Mouse (Mus musculus): ENCODE data around the gene Dnase1l3. TPM values are rescaled to one million over a fixed set of nuclear protein-coding genes. Genes with fewer than 3 reads are reported as not detected.

Gene Dnase1l3
- not detected in 2 replicates for polyA plus RNA-seq (2016; fragmentation: Nextera tagmentation; extraction: Ambion mirVana)

DNA sequence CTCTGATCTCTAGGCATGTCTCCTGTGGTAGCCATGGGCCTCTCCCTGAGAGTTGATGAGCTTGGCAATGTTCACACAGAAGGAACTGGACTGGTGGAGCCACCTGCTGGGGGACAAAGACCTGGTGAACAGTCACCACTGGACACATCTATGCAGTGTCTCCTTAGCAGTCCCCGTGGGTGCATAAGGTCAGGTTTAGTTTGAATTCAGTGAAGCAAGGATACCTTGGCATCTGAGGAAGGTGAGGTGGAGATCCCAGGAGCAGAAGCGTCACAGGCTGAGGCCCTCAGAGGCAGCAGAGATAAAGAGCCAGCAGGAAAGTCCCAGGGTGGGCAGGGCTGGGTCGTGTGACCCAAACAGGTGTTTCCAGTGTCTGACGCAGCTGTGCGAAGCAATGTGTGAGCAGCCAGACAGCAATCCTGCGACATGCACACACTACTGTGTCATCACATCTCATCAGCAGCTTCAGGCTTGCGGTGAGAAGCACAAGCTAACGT, at the start of gene Dnase1l3:
Gene Dnase1l3 (minus strand): TSS at position 303 of the 497 bp plus-strand sequence.
- H3K4me3 ChIP-seq, result no peak within 1 kb of the TSS
- 57% methylated on average over 8 of the region's 8 CpGs for WGBS
- no peaks in the 10 kb centered on the region for H3K36me3 ChIP-seq
- H3K4me1 ChIP-seq, result peaks cover 3% of the 10 kb centered on the region; the same call in 1 of the 2 replicates
- H3K27me3 ChIP-seq (ENCODE audit: insufficient read depth, poor library complexity, severe bottlenecking), result peaks cover 17% of the 10 kb centered on the region
- no peak within 1 kb of the TSS for H3K27ac ChIP-seq
- no peak for DNase-seq (ENCODE audit: low spot score)
- H3K9me3 ChIP-seq, result no peaks in the 10 kb centered on the region

DNA sequence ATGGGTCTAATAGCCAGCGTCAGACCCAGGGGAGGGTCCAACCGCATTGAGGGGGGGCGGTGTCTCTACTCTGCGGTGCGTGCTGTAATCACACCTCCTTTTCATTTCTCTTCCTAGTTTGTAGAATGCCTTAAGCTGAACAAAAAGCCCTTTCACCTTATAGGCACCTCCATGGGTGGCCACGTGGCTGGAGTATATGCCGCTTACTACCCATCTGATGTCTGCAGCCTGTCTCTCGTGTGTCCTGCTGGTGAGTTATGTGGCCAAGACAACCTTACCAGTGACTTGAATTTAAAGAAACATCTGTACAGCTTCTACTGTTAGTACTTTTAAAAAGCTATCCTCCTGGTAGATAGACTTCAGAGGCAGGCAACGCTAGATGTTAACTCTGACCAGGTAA, 48.2 kb upstream of the Dnase1l3 start:
- Histone ChIP-seq H3K27me3 (ENCODE audit: insufficient read depth, poor library complexity, severe bottlenecking) (no peaks in the 10 kb centered on the region), H3K4me3 (no peak overlapping the region), H3K4me1 (no peaks in the 10 kb centered on the region), H3K27ac (no peak overlapping the region), H3K36me3 (peaks cover 12% of the 10 kb centered on the region; the same call in 1 of the 2 replicates), H3K9me3 (no peaks in the 10 kb centered on the region)
- WGBS, result 89% methylated on average over 9 of the region's 9 CpGs
- peak; percentile 59 for DNase-seq (ENCODE audit: low spot score)

DNA sequence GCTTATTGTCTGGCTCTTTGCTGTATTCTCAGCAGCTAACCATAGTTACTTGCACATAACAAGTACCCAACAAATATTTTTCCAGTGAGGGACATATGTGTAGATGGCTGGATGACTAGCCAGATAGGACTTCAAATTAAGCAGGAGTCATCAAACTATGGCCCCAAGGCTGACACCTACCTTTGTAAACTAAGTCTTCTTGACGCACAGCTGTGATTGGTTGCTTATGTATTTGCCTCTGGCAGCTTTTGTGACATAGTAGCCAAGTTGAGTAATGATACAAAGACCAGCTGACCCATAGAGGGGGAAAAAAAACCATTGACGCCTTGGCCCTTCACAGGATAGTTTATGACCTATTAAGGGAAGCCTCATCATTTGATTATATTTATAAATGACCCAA, 47.7 kb upstream of the Dnase1l3 start:
- 89% methylated on average over 2 of the region's 2 CpGs for WGBS
- no peak overlapping the region for H3K4me3 ChIP-seq
- no peak for DNase-seq (ENCODE audit: low spot score)
- H3K27me3 ChIP-seq (ENCODE audit: insufficient read depth, poor library complexity, severe bottlenecking), result no peaks in the 10 kb centered on the region
- H3K9me3 ChIP-seq, result no peaks in the 10 kb centered on the region
- H3K27ac ChIP-seq, result no peak overlapping the region
- peaks cover 10% of the 10 kb centered on the region; the same call in 1 of the 2 replicates for H3K36me3 ChIP-seq
- H3K4me1 ChIP-seq, result no peaks in the 10 kb centered on the region

DNA sequence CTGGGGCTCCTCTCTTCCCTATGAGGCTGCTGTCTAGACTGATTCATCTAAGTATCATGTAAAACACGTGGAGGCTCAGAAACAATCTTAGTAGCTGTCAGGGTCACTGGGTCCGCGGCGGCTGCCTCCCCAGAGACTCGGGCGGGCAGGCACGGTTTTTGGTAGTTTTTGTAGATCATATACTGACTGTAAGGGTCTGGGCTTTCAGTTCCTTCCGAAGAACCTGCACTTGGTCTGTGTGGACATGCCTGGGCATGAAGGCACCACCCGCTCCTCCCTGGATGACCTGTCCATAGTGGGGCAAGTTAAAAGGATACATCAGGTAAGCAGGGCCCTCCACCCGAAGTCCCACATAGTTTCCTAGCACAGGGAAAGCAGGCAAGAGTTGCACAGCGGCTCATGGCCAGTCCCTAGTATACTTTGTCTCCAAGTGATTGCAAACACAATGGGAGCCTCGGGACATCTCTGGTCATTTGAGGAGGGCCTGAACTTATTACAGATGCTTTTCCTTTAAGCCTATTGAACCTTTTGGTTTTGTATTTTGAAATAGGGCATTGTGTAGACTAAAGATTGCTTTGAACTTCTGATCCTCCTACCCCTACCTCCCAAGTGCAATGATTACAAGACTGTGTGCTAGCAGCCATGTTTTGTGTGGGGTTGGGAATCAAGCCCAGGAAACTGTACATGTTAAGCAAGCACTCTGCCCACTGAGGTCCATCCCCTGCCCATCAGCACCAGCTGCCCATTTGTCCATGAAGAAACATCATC, 46.7 kb upstream of the Dnase1l3 start:
- Histone ChIP-seq H3K27ac (no peak overlapping the region), H3K9me3 (no peaks in the 10 kb centered on the region), H3K4me1 (no peaks in the 10 kb centered on the region), H3K27me3 (ENCODE audit: insufficient read depth, poor library complexity, severe bottlenecking) (no peaks in the 10 kb centered on the region), H3K36me3 (0 out of 2 replicates have a peak, but pooled peaks cover 4% of the 10 kb centered on the region), H3K4me3 (no peak overlapping the region)
- DNase-seq (ENCODE audit: low spot score), result peak; percentile 54
- 84% methylated on average over 12 of the region's 12 CpGs for WGBS

DNA sequence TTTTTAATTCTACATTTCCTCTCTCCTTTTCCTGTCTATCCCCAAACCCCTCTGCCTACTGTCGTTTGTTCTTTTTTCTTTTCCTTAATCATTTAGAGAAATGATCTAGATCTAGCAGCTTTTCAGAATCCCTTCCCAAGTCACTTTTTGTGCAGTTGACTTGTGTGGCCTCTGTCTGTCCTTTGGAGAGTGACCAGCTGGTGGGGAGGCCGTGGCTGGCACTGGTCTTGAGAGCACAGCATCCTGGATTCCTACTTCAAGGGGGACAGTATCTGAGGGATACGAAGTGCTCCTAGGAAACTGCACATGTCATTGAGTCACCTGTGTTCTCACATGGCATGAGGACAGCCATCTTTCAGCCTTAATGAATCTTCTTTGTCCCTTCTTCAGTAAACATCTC, 45.8 kb upstream of the Dnase1l3 start:
- peak; percentile 35 for DNase-seq (ENCODE audit: low spot score)

DNA sequence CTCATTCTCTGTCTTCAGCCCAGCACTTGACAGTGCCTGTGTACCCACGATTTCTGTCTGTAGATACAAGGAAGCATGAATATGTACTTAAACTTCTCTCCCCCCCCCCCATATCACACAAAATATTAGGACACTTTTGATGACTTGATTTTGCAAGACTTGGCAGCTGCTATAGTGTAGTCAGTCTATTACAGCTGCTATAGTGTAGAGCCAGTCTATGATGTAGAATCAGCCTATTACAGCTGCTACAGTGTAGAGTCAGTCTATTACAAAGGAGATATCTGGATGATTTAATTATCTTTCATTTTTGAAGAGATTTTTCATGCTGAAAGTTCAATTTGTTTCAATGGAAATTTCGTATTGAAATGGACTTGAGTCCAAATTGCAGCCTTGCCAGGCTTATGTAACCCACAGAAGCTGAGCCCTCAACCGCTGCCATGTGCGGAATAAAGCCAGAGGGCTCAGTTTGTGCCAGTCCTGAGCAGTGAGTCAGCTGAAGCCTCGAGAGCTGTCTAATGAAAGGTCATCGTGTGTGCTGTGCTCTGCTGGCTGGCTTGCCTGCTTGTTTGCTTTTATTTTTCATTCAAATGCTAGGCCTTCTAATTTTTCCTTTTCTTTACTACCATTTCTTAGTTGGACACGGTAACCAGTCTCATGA, 44.5 kb upstream of the Dnase1l3 start:
- peak; percentile 33 for DNase-seq (ENCODE audit: low spot score)

More for the DNA sequence above, 45.8 kb upstream of the Dnase1l3 start:
- WGBS, result 66% methylated on average over 3 of the region's 3 CpGs
- H3K9me3 ChIP-seq, result no peaks in the 10 kb centered on the region
- H3K4me1 ChIP-seq, result no peaks in the 10 kb centered on the region
- no peak overlapping the region for H3K27ac ChIP-seq
- H3K36me3 ChIP-seq, result no peaks in the 10 kb centered on the region
- H3K27me3 ChIP-seq (ENCODE audit: insufficient read depth, poor library complexity, severe bottlenecking), result no peaks in the 10 kb centered on the region
- no peak overlapping the region for H3K4me3 ChIP-seq

DNA sequence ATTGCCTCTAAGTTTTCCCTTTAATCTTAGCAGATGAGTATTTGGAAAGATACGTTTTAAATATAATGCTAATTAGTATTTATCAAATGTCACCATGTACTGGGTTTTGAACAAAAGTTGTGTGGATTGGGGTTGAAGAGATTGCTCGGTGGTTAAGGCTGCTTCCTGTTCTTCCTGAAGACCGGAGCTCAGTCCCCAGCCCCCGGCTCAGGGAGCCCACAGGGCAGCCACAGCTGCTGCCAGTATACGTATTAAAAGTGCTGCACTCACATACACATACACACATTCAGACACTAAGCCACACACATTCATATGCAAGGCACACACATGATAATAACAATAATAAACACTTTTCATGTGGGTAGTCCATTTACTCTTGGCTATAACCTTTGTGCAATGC, 43.8 kb upstream of the Dnase1l3 start:
- DNase-seq (ENCODE audit: low spot score), result peak; percentile 17
- WGBS, result 69% methylated on average over 5 of the region's 5 CpGs
- no peaks in the 10 kb centered on the region for H3K27me3 ChIP-seq (ENCODE audit: insufficient read depth, poor library complexity, severe bottlenecking)

More for the DNA sequence above, 44.5 kb upstream of the Dnase1l3 start:
- Histone ChIP-seq H3K4me1 (no peaks in the 10 kb centered on the region), H3K27ac (no peak overlapping the region), H3K9me3 (no peaks in the 10 kb centered on the region), H3K36me3 (no peaks in the 10 kb centered on the region), H3K4me3 (no peak overlapping the region), H3K27me3 (ENCODE audit: insufficient read depth, poor library complexity, severe bottlenecking) (no peaks in the 10 kb centered on the region)
- 82% methylated on average over 7 of the region's 7 CpGs for WGBS

DNA sequence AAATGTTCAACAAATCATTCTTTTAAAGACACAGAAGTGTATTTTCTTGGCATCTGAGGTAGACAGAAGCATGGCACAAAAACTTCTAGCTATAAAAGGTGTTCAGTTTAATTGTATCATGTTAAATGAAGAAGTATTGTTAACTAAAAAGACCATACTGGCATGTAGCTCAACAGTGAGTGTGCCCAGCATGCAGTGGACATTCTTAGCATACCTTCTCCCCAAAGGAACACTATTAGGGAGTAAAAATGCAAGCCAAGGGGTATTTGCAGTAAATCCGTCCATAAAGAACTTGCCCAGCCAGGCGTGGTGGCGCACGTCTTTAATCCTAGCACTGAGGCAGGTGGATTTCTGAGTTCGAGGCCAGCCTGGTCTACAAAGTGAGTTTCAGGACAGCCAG, 42.0 kb upstream of the Dnase1l3 start:
- Histone ChIP-seq H3K36me3 (no peaks in the 10 kb centered on the region), H3K4me3 (no peak overlapping the region), H3K27me3 (ENCODE audit: insufficient read depth, poor library complexity, severe bottlenecking) (no peaks in the 10 kb centered on the region), H3K9me3 (no peaks in the 10 kb centered on the region), H3K27ac (no peak overlapping the region), H3K4me1 (no peaks in the 10 kb centered on the region; the same call in 1 of the 2 replicates)
- 73% methylated on average over 5 of the region's 5 CpGs for WGBS
- DNase-seq (ENCODE audit: low spot score), result peak; percentile 57

More for the DNA sequence above, 43.8 kb upstream of the Dnase1l3 start:
- Histone ChIP-seq H3K9me3 (no peaks in the 10 kb centered on the region), H3K27ac (no peak overlapping the region), H3K36me3 (no peaks in the 10 kb centered on the region), H3K4me3 (no peak overlapping the region), H3K4me1 (no peaks in the 10 kb centered on the region)

DNA sequence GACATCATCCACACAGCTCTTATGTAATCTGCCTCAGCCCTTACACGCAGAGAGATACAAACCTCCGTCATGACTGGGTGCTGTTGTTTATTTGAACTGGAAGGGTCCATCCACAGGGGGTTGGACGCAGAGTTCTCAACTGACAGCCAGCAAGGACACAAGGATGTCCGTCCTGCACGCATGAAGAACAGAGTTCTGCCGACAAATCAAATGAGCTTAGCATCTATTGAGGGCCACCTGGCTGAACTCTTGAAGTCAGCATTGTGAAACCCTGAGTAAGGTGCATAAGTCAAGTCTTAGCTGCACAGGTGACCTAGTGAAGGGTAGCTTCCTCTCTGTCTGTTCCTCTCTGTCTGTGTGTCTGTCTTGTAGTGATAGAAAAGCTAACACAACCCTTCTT, 41.6 kb upstream of the Dnase1l3 start:
- Histone ChIP-seq H3K4me1 (no peaks in the 10 kb centered on the region; the same call in 1 of the 2 replicates), H3K27ac (no peak overlapping the region), H3K27me3 (ENCODE audit: insufficient read depth, poor library complexity, severe bottlenecking) (no peaks in the 10 kb centered on the region), H3K36me3 (no peaks in the 10 kb centered on the region), H3K9me3 (no peaks in the 10 kb centered on the region), H3K4me3 (no peak overlapping the region)
- WGBS, result 82% methylated on average over 6 of the region's 6 CpGs
- no peak for DNase-seq (ENCODE audit: low spot score)

DNA sequence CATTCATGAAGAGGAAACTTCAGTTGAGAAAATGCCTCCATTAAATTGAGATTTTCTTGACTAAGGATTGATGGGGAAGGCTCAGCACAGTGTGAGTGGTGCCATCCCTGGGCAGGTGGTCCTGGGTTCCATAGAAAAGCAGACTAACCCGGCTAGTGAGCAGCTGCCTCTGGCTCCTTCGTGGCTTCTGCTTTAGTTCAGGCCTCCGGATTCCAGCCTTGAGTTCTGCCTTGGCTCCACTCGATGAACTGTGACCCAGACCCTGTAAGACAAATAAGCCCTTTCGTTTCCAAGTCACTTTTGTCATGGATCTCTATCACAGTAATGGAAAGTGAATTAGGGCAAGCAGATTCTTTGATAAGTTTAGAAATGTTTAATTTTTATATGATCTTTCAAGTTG, 40.2 kb upstream of the Dnase1l3 start:
- Histone ChIP-seq H3K36me3 (no peaks in the 10 kb centered on the region), H3K27me3 (ENCODE audit: insufficient read depth, poor library complexity, severe bottlenecking) (no peaks in the 10 kb centered on the region), H3K9me3 (no peaks in the 10 kb centered on the region), H3K4me3 (no peak overlapping the region), H3K27ac (no peak overlapping the region), H3K4me1 (peaks cover 8% of the 10 kb centered on the region; the same call in 1 of the 2 replicates)
- peak; percentile 3 for DNase-seq (ENCODE audit: low spot score)
- WGBS, result 85% methylated on average over 5 of the region's 5 CpGs

DNA sequence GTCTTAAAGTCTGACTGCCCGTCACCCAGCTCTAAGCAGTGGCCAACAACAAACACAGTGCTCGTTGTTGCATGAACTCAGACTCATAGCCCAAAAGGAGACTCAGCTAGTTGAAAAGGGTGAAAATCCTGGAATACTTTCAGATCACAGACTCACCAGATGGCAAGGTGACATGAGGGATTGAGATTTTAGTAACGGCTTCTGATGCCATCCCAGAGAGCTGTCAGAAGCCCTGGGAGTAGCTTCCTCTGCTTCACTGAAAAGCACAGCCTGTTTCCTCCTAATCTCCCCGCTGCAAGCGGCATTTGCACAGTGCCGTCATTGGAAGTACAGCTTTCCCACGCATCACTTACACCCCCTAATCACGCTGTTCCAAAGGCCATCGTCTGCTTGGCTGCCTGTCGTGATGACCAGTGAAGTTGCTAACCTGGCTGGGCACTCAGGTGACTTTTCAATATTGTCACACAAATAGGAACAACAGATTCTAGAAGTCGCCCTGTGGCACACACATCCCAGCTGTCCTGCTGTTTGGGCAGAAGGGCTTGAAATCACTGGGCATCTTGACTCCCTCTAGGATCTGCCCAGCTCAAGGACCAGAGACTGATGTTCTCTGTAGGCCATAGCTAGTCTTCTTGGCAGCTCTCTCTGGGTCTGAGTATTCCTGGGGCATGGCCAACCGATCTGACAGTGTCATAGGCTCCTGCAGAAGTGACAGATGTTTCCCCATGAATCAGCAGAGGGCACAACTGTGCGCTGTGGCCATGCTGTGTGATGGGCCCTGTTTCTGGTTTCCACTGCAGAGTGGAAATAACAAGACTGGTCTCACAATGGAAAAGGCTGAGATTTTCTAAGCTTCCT, 37.9 kb upstream of the Dnase1l3 start:
- DNase-seq (ENCODE audit: low spot score), result peak; percentile 69
- WGBS, result 69% methylated on average over 13 of the region's 13 CpGs

DNA sequence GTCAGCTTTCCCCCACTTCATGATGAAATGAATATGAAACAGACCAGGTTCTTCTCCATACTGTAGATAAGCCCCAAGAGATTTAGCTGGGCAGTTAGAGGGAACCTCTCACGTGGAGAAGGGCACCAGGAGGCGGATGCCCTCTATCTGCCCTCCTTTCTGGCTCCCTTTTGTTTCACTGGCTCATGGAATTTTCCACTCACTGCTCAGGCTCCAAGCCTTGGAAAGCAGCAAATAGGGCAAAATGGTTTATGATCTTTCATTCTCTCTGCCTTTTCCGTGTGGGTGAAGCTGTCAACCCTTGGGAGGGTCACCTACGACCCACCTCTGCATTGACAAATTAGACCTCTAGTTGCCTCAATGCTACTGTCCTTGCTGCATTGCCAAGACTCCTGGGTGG, 36.2 kb upstream of the Dnase1l3 start:
- H3K36me3 ChIP-seq, result no peaks in the 10 kb centered on the region
- no peak overlapping the region for H3K4me3 ChIP-seq
- H3K27ac ChIP-seq, result peak overlapping the region; percentile 24; the same call in 1 of the 2 replicates
- peaks cover 8% of the 10 kb centered on the region; the same call in 1 of the 2 replicates for H3K4me1 ChIP-seq
- WGBS, result 57% methylated on average over 4 of the region's 4 CpGs
- no peaks in the 10 kb centered on the region for H3K27me3 ChIP-seq (ENCODE audit: insufficient read depth, poor library complexity, severe bottlenecking)
- H3K9me3 ChIP-seq, result no peaks in the 10 kb centered on the region
- peak; percentile 62 for DNase-seq (ENCODE audit: low spot score)

More for the DNA sequence above, 37.9 kb upstream of the Dnase1l3 start:
- H3K4me3 ChIP-seq, result no peak overlapping the region
- H3K4me1 ChIP-seq, result peaks cover 8% of the 10 kb centered on the region; the same call in 1 of the 2 replicates
- H3K27ac ChIP-seq, result no peak overlapping the region
- H3K36me3 ChIP-seq, result no peaks in the 10 kb centered on the region
- no peaks in the 10 kb centered on the region for H3K27me3 ChIP-seq (ENCODE audit: insufficient read depth, poor library complexity, severe bottlenecking)
- H3K9me3 ChIP-seq, result no peaks in the 10 kb centered on the region
